In the genomic region with DNA sequence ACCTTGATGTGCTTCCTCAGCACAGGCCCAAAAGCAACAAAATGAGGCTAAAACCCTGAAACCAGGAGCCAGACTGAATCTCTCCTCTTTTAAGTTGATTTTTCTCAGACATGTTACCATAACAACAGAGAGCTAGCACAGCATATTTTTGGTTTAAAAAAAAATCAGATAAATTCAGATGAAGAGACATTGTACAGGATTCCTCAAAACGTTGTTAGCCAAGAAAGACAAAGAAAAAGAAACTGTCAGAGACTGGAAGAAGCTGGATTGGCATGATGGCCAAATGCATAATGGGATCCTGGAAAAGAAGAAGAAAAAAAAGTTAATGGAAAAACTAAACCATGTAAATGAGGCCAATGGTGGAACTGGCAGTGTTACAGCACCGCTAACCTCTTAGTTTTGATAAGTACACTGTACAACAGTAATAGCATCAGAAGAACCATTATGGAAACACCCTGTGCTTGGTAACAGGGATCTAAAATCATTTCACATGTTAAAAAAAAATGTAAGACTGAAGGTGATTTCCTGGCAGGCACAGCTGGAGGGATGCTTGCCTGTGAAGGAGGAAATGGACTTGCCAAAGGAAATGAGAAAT, we compare ENCODE assay signal across 20 mouse cellular contexts.
DNase-seq lines count a peak whose midpoint lies in the region; ATAC-seq and TF ChIP-seq lines count a peak whose summit lies in the region.
"Had no signal": no experiment of that assay in that cellular context is flagged by ENCODE, and none has a peak within 500 bp of the region (broad histone marks: within the 10 kb centered on the region; RNA-seq: fewer than 3 reads in every experiment).

No protein-coding gene starts in this region.

- ATAC-seq in frontal cortex, adult (ENCODE audit: low TSS enrichment) = peak; percentile 57; the same call in 1 of the 2 replicates
- ATAC-seq: intestine, embryonic 15.5 days; midbrain, embryonic 15.5 days had no signal

- H3K79me2 ChIP-seq in heart, adult 2 months (replicated peaks; ENCODE audit: control insufficient read depth, insufficient read depth, low read length) = no peaks in the 10 kb centered on the region

- DNase-seq in frontal cortex, postnatal 36 days (ENCODE audit: low spot score in 2 of 2) = no peak
- peak in 1 of 2 experiments; percentile 13 for DNase-seq in layer of hippocampus, adult 2 months (ENCODE audit: low spot score in 2 of 2)
- DNase-seq in layer of hippocampus, adult 11-12 months (ENCODE audit: low spot score) = no peak
- DNase-seq in brain, adult 2 months (ENCODE audit: low read depth, low spot score) = peak; percentile 34
- no peak for DNase-seq in heart, postnatal 14 days
- no peak for DNase-seq in heart, adult 2 months
- DNase-seq: cerebellum, adult 9-10 months; gastrocnemius, postnatal 36 days; right cerebral cortex, postnatal 14 days; spleen, adult 18-20 months had no signal

- intact Hi-C loops in heart, postnatal 14 days (cut with DNase I) = no loop called here
- intact Hi-C loops in heart, adult 2 months (cut with DNase I) = no loop called here

- 45% methylated on average over 2 of the region's 2 CpGs for WGBS in heart, adult 2 months

- TF ChIP-seq POLR2A in cortical plate, adult 2 months (IDR thresholded peaks at IDR 0.05; ENCODE audit: extremely low read depth, insufficient read depth, low read length) = no peak
- no peak for TF ChIP-seq POLR2A in heart, adult 2 months (IDR thresholded peaks at IDR 0.05; ENCODE audit: insufficient read depth, low read depth, low read length)

- H3K4me1 ChIP-seq in cortical plate, adult 2 months (ENCODE audit: control insufficient read depth, insufficient read depth, low read length) = peaks cover 7% of the 10 kb centered on the region
- H3K4me1 ChIP-seq in heart, adult 2 months (ENCODE audit: control insufficient read depth, insufficient read depth, low read length) = no peaks in the 10 kb centered on the region
- H3K4me1 ChIP-seq: embryonic facial prominence, embryonic 12.5 days; hindbrain, embryonic 13.5 days; intestine, embryonic 15.5 days; limb, embryonic 15.5 days; liver, embryonic 15.5 days; neural tube, embryonic 15.5 days had no signal

- H3K36me3 ChIP-seq in heart, adult 2 months (ENCODE audit: control insufficient read depth, insufficient read depth, low read length) = no peaks in the 10 kb centered on the region
- H3K36me3 ChIP-seq: embryonic facial prominence, embryonic 12.5 days; hindbrain, embryonic 13.5 days; intestine, embryonic 15.5 days; limb, embryonic 15.5 days; liver, embryonic 15.5 days; midbrain, embryonic 15.5 days; neural tube, embryonic 15.5 days had no signal

- no peak for TF ChIP-seq EP300 in heart, adult 2 months (IDR thresholded peaks at IDR 0.05; ENCODE audit: insufficient read depth, low read depth, low read length)

- H3K27me3 ChIP-seq in heart, adult 2 months (ENCODE audit: control insufficient read depth, insufficient read depth, low read length) = no peaks in the 10 kb centered on the region
- H3K27me3 ChIP-seq: embryonic facial prominence, embryonic 12.5 days; hindbrain, embryonic 13.5 days; intestine, embryonic 15.5 days; limb, embryonic 15.5 days; liver, embryonic 15.5 days; megakaryocyte, embryonic 14.5 days; midbrain, embryonic 15.5 days; neural tube, embryonic 15.5 days had no signal

- no peak for TF ChIP-seq CTCF in layer of hippocampus, adult 2 months (conservative IDR thresholded peaks at IDR 0.05)
- TF ChIP-seq CTCF in cortical plate, adult 2 months (IDR thresholded peaks at IDR 0.05; ENCODE audit: extremely low read depth, insufficient read depth, low read length) = no peak
- TF ChIP-seq CTCF in heart, adult 2 months (IDR thresholded peaks at IDR 0.05) = no peak

- no peak overlapping the region for H3K4me3 ChIP-seq in layer of hippocampus, adult 2 months
- no peak overlapping the region for H3K4me3 ChIP-seq in cortical plate, adult 2 months (ENCODE audit: insufficient read depth, low read length)
- H3K4me3 ChIP-seq in heart, adult 2 months = no peak overlapping the region
- H3K4me3 ChIP-seq: embryonic facial prominence, embryonic 12.5 days; hindbrain, embryonic 13.5 days; intestine, embryonic 15.5 days; limb, embryonic 15.5 days; liver, embryonic 15.5 days; megakaryocyte, embryonic 14.5 days; midbrain, embryonic 15.5 days; neural tube, embryonic 15.5 days had no signal

- no peak overlapping the region for H3K9ac ChIP-seq in heart, adult 2 months (ENCODE audit: low read depth, low read length)
- H3K9ac ChIP-seq: embryonic facial prominence, embryonic 12.5 days; hindbrain, embryonic 13.5 days; intestine, embryonic 15.5 days; limb, embryonic 15.5 days; liver, embryonic 15.5 days; midbrain, embryonic 15.5 days; neural tube, embryonic 15.5 days had no signal

- peak overlapping the region; percentile 82 for H3K27ac ChIP-seq in layer of hippocampus, adult 2 months
- peak overlapping the region; percentile 28; the same call in 1 of the 2 replicates for H3K27ac ChIP-seq in cortical plate, adult 2 months (ENCODE audit: insufficient read depth, low read length)
- no peak overlapping the region for H3K27ac ChIP-seq in heart, adult 2 months
- H3K27ac ChIP-seq: embryonic facial prominence, embryonic 12.5 days; hindbrain, embryonic 13.5 days; intestine, embryonic 15.5 days; limb, embryonic 15.5 days; liver, embryonic 15.5 days; midbrain, embryonic 15.5 days; neural tube, embryonic 15.5 days had no signal
